Mouse (Mus musculus) heart, embryonic 15.5 days (tissue): ENCODE data around the gene Scn5a. TPM values are rescaled to one million over a fixed set of nuclear protein-coding genes. Genes with fewer than 3 reads are reported as not detected.

Experiments used
- ATAC-seq: fragments of 200-750 bp; cut with Nextera tagmentation; replicated peaks from 2 replicates; pipeline ENCODE4 v1.8.0; 2017; ENCODE audit warnings: low read depth, moderate TSS enrichment; ENCODE audit not compliant: insufficient number of reproducible peaks, insufficient read depth, low FRiP score
- H3K27ac ChIP-seq: fragments of 300-500 bp; sonication (generic); 2 replicates; pipeline ENCODE4 v1.5.1; 2015; ENCODE audit warnings: mild to moderate bottlenecking, inconsistent platforms
- H3K27me3 ChIP-seq: fragments of 300-500 bp; sonication (generic); 2 replicates; pipeline ENCODE4 v1.6.1; 2015; ENCODE audit warnings: inconsistent platforms
- H3K36me3 ChIP-seq: fragments of 300-500 bp; sonication (generic); 2 replicates; pipeline ENCODE4 v1.6.1; 2015; ENCODE audit warnings: mild to moderate bottlenecking, inconsistent platforms
- H3K4me1 ChIP-seq: fragments of 300-500 bp; sonication (generic); replicated peaks from 2 replicates; pipeline ENCODE4 v1.6.1; 2015; ENCODE audit warnings: inconsistent platforms
- H3K4me2 ChIP-seq: fragments of 300-500 bp; sonication (generic); 2 replicates; pipeline ENCODE4 v1.6.1; 2015; ENCODE audit warnings: inconsistent platforms, mild to moderate bottlenecking, moderate library complexity
- H3K4me3 ChIP-seq: fragments of 300-500 bp; sonication (generic); 2 replicates; pipeline ENCODE4 v1.5.1; 2015; ENCODE audit warnings: mild to moderate bottlenecking, inconsistent platforms
- H3K9ac ChIP-seq: fragments of 300-500 bp; sonication (generic); 2 replicates; pipeline ENCODE4 v1.6.1; 2015; ENCODE audit warnings: mild to moderate bottlenecking, inconsistent platforms
- H3K9me3 ChIP-seq: fragments of 300-500 bp; sonication (generic); replicated peaks from 2 replicates; pipeline ENCODE4 v1.6.1; 2016; ENCODE audit warnings: inconsistent platforms
- WGBS: fragments of 180-500 bp; shearing (Covaris S2); methylation state at CpG from one replicate; pipeline ENCODE4 v1.1.7; 2015; ENCODE audit warnings: mixed read lengths; 5-methylcytosine and 5-hydroxymethylcytosine counted together
- polyA plus RNA-seq: library from polyadenylated mRNA; unstranded; fragments of >200 nt; fragmentation: Nextera tagmentation; extraction: Ambion mirVana; gene quantifications from 2 replicates; pipeline ENCODE4 v1.2.1, GENCODE M21; 2015

Gene Scn5a
- polyA plus RNA-seq, 1 experiment from 2014 or later: 7.0 TPM

DNA sequence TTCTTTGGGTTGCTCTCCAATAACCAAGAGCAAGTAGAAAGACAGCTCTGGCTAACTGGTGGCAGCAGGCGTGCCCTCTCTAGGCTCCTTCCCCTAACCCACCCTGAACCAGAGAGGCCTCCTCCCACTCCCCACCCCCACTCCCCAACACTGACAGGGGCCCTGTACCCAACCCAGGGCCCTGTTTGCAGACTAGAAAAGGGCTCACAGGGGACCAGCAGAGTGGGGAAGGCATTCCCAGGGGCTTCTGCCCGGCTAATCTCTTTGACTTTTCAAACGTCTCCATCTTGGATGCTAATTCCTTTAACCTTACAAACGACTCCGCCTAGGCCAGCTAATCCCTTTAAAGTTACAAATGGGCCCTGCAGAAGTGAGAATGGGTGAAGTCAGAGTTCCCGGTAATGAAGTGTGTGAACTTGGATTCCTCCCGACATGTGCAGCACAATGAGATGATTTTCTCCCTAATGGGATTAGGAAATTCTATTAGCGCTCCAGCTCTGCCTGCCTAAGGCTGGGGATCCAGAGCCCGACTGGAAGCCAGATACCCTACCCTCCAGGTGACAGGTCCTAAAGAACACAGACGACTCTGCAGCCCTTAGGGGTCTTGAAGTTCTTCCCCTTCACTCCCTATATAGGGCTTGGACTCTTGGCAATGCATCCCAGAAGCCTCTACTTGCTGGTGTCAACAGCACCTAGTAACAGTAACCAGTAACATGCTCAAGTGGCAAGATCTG, 47.0 kb downstream of the Scn5a start:
- peaks cover 21% of the 10 kb centered on the region; the same call in 1 of the 2 replicates for H3K27me3 ChIP-seq
- H3K9ac ChIP-seq: no peak overlapping the region
- ATAC-seq: no peak
- no peaks in the 10 kb centered on the region for H3K4me1 ChIP-seq
- no peak overlapping the region for H3K27ac ChIP-seq
- no peaks in the 10 kb centered on the region for H3K9me3 ChIP-seq
- no peak overlapping the region for H3K4me3 ChIP-seq
- 0 out of 2 replicates have a peak, but pooled peaks cover 3% of the 10 kb centered on the region for H3K36me3 ChIP-seq
- H3K4me2 ChIP-seq: no peak overlapping the region
- 41% methylated on average over 10 of the region's 10 CpGs for WGBS

DNA sequence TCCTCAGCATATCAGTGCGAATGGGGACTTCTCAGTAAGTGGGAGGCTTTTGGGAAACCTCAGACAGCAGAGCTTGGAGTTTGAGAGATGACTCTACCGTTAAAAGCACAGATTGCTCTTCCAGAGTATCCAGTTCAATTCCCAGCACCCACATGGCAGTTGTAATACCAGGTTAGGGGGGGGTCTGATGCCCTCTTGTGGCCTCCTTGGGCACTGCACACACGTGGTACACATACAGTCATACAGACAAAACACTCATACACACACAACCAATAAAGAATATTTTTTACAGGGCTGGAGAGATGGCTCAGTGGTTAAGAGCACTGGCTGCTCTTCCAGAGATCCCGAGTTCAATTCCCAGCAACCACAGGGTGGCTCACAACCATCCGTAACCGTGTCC, 54.3 kb downstream of the Scn5a start:
- H3K27me3 ChIP-seq: no peaks in the 10 kb centered on the region
- no peak overlapping the region for H3K4me3 ChIP-seq
- 89% methylated on average over 6 of the region's 6 CpGs for WGBS
- H3K27ac ChIP-seq: no peak overlapping the region
- H3K36me3 ChIP-seq: 0 out of 2 replicates have a peak, but pooled peaks cover 6% of the 10 kb centered on the region
- no peaks in the 10 kb centered on the region for H3K9me3 ChIP-seq
- peaks cover 15% of the 10 kb centered on the region for H3K4me1 ChIP-seq
- H3K4me2 ChIP-seq: no peak overlapping the region
- no peak overlapping the region for H3K9ac ChIP-seq
- ATAC-seq: no peak

DNA sequence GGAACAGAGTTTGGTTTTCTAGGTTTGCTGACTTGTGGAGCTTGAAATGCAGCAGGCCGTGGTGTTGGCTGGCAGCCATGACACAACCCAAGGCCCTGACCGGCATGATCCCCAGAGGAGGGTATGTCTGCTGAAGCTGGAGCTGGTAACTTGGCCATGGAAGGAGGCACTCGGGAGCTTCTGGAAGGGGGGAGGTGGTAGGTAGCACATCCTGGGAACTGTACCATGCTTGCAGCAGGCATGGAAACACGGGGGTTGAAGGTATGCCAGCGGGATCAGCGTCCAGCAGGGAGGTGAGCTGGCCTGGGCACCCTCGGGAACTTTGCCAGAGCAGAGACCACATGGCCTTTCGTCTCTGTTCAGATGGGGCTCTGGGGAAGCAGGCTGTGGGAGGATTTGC, 55.5 kb downstream of the Scn5a start:
- H3K36me3 ChIP-seq: 0 out of 2 replicates have a peak, but pooled peaks cover 6% of the 10 kb centered on the region
- H3K4me1 ChIP-seq: peaks cover 17% of the 10 kb centered on the region
- 51% methylated on average over 8 of the region's 8 CpGs for WGBS
- no peaks in the 10 kb centered on the region for H3K9me3 ChIP-seq
- H3K4me2 ChIP-seq: no peak overlapping the region
- no peak overlapping the region for H3K4me3 ChIP-seq
- no peak overlapping the region for H3K9ac ChIP-seq
- ATAC-seq: 0 out of 2 replicates have a peak, but pooled peaks have one; percentile 20
- H3K27ac ChIP-seq: peak overlapping the region; percentile 46
- 0 out of 2 replicates have a peak, but pooled peaks cover 1% of the 10 kb centered on the region for H3K27me3 ChIP-seq

DNA sequence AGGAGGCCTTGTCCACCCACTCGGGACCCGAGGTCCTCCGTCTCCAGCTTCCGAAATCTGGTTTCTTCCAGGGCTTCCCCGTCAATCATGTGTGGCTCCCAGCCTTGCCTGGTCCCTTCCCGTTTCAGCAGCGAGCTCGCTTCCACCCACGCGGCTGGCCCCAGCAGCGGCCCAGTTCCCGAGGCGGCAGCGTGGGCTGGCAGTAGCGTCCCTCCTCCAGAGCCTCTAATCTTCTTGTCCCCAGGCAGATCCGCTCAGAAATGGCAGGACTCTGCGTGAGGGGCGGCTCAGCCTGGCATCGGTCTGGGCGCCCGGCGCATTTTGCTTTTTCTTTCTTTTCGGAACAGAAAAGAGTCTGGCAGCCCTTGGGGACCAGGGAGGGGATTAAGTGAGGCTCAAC, 59.7 kb downstream of the Scn5a start:
- Histone ChIP-seq H3K4me2 (no peak overlapping the region), H3K36me3 (0 out of 2 replicates have a peak, but pooled peaks cover 6% of the 10 kb centered on the region), H3K4me1 (peaks cover 40% of the 10 kb centered on the region), H3K27me3 (0 out of 2 replicates have a peak, but pooled peaks cover 13% of the 10 kb centered on the region), H3K9ac (no peak overlapping the region), H3K9me3 (no peaks in the 10 kb centered on the region), H3K4me3 (no peak overlapping the region), H3K27ac (no peak overlapping the region)
- no peak for ATAC-seq
- 56% methylated on average over 23 of the region's 23 CpGs for WGBS

DNA sequence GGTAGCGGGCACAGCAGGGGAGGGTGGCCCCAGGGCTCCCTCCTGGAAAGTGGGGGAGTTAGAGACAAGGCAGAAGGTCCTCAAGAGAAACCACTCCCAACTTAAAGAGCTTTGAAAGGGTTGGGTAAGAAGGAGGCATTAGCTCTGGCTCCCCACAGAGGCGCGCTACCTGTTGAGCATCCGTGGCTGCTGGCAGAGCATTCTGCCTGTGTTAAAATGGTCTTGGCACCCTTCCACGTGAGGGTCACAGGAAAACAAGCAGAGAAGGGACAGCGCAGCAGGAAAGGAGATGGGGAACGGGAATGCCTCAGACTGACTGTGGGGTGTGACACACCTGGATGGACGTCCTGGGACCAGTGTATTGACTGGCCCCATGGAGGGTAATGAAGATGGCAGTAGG, 60.6 kb downstream of the Scn5a start:
- Histone ChIP-seq H3K27me3 (0 out of 2 replicates have a peak, but pooled peaks cover 13% of the 10 kb centered on the region), H3K9ac (no peak overlapping the region), H3K9me3 (no peaks in the 10 kb centered on the region), H3K4me1 (peaks cover 31% of the 10 kb centered on the region), H3K27ac (no peak overlapping the region), H3K36me3 (0 out of 2 replicates have a peak, but pooled peaks cover 6% of the 10 kb centered on the region), H3K4me3 (no peak overlapping the region), H3K4me2 (no peak overlapping the region)
- no peak for ATAC-seq
- 57% methylated on average over 8 of the region's 8 CpGs for WGBS

DNA sequence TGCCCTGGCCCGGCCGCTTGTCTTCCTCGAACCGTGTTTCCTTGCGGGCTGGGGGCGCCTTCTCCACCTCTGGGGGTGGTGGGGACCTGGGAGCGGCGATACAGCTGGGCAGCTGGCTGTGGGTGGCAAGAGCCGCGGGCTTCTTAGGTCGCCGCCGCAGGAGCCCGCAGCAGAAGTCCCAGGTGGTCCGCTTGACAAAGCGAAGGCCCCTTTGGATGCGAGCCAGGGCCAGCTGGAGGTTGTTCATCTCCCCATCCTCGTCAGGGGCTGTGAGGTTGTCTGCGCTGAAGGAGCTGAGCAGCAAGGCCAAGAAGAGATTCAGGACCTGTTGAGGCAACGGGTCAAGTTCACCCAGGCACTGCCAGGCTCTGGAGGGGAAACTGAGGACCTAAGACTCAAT, 61.3 kb downstream of the Scn5a start:
- no peak overlapping the region for H3K4me3 ChIP-seq
- H3K36me3 ChIP-seq: 0 out of 2 replicates have a peak, but pooled peaks cover 6% of the 10 kb centered on the region
- 38% methylated on average over 20 of the region's 20 CpGs for WGBS
- no peaks in the 10 kb centered on the region for H3K9me3 ChIP-seq
- no peak for ATAC-seq
- H3K4me2 ChIP-seq: peak overlapping the region; percentile 9; the same call in 1 of the 2 replicates
- peak overlapping the region; percentile 37 for H3K27ac ChIP-seq
- H3K27me3 ChIP-seq: 0 out of 2 replicates have a peak, but pooled peaks cover 13% of the 10 kb centered on the region
- no peak overlapping the region for H3K9ac ChIP-seq
- peaks cover 25% of the 10 kb centered on the region for H3K4me1 ChIP-seq

DNA sequence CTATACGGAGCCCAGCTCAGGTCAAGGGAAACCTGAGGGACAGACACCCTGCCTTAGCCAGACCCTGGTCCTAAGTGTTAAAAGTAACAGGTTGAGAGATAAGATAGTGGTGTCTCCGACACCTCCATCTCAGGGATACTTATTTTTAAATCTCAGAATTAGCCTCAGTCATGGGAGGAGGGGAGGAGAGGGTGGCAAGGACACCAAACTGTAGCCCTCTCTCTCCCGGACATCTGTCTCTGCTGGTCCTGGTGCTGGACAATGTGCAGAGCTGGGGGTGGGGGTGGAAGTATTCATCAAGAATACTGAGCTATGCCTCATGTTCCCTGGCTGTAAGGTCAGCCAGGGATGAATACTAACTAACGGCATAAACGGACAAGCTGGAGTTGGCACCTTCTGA, 62.0 kb downstream of the Scn5a start:
- Histone ChIP-seq H3K4me1 (peaks cover 25% of the 10 kb centered on the region), H3K9ac (no peak overlapping the region), H3K27me3 (0 out of 2 replicates have a peak, but pooled peaks cover 13% of the 10 kb centered on the region), H3K4me3 (no peak overlapping the region), H3K36me3 (peaks cover 5% of the 10 kb centered on the region; the same call in 1 of the 2 replicates), H3K9me3 (no peaks in the 10 kb centered on the region), H3K27ac (peak overlapping the region; percentile 37), H3K4me2 (0 out of 2 replicates have a peak overlapping the region, but pooled peaks have one; percentile 9)
- ATAC-seq: 0 out of 2 replicates have a peak, but pooled peaks have one; percentile 27
- WGBS: 26% methylated on average over 5 of the region's 5 CpGs

DNA sequence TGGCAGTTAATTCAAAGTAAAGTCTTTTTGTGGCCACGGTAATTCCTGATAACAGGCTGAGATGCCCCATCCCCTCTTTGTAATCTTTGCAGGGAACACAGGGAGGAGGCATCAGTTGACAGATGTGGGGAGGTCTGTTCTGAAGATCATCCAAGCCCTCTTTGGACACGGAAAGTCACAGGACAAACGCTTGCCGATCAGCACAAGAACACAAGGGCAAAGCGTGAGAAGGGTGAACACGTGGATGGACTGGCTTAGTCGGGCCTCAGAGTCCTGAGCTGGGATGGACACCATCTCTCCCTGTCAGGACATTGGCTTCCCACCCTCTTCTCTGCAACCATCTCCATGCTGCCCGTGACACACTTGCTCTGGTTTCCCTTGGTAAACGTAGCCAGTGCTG, 63.4 kb downstream of the Scn5a start:
- Histone ChIP-seq H3K9ac (no peak overlapping the region), H3K4me1 (peaks cover 25% of the 10 kb centered on the region), H3K36me3 (no peaks in the 10 kb centered on the region; the same call in 1 of the 2 replicates), H3K4me3 (no peak overlapping the region), H3K9me3 (no peaks in the 10 kb centered on the region), H3K27ac (no peak overlapping the region), H3K4me2 (no peak overlapping the region), H3K27me3 (0 out of 2 replicates have a peak, but pooled peaks cover 13% of the 10 kb centered on the region)
- ATAC-seq: no peak
- 78% methylated on average over 9 of the region's 9 CpGs for WGBS

DNA sequence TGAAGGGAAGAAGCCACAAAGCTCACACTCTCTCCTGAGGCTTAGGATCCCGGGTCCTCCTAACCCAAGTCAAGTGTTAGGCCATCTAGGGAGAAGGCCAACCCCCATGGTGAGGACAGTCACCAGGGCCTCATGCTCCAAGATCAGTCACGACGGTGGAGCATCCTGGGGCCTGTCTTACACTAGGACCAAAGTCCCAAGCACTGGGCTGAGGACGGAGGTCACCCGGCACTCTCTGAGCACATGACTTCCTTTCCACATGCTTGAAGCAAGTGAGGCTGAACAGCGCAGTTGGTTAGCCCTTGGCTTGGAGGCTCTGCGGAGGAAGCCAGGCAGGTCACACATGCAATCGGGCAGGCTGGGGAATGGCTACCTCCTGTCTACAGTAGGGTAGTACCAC, 63.8 kb downstream of the Scn5a start:
- Histone ChIP-seq H3K9ac (no peak overlapping the region), H3K9me3 (no peaks in the 10 kb centered on the region), H3K27ac (no peak overlapping the region), H3K27me3 (0 out of 2 replicates have a peak, but pooled peaks cover 13% of the 10 kb centered on the region), H3K36me3 (no peaks in the 10 kb centered on the region; the same call in 1 of the 2 replicates), H3K4me1 (peaks cover 25% of the 10 kb centered on the region), H3K4me2 (no peak overlapping the region), H3K4me3 (no peak overlapping the region)
- 74% methylated on average over 8 of the region's 8 CpGs for WGBS
- ATAC-seq: no peak

DNA sequence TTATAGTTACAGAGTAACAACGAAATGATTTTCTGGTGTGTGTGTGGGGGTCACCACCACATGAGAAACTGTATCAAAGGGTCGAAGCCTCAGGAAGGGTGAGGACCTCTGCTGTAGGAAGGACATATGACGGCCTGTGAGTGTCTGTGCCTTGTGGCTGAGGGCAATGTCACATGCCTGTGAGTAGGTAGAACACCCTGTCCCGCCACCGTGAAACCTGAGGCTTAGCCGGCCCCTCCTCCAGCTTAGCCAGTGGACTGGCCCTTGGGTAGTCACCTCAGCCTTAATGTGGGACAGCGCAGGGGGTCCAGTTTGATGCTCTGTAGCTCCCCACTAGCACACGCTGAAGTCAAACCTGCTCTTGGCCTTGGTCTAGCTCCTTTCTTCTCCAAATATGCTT, 65.0 kb downstream of the Scn5a start:
- H3K4me1 ChIP-seq: peaks cover 25% of the 10 kb centered on the region
- 0 out of 2 replicates have a peak, but pooled peaks cover 13% of the 10 kb centered on the region for H3K27me3 ChIP-seq
- H3K9me3 ChIP-seq: no peaks in the 10 kb centered on the region
- no peak overlapping the region for H3K4me2 ChIP-seq
- H3K4me3 ChIP-seq: no peak overlapping the region
- 82% methylated on average over 8 of the region's 8 CpGs for WGBS
- no peak overlapping the region for H3K27ac ChIP-seq
- H3K36me3 ChIP-seq: peaks cover under 1% of the 10 kb centered on the region; the same call in 1 of the 2 replicates
- no peak overlapping the region for H3K9ac ChIP-seq
- no peak for ATAC-seq

DNA sequence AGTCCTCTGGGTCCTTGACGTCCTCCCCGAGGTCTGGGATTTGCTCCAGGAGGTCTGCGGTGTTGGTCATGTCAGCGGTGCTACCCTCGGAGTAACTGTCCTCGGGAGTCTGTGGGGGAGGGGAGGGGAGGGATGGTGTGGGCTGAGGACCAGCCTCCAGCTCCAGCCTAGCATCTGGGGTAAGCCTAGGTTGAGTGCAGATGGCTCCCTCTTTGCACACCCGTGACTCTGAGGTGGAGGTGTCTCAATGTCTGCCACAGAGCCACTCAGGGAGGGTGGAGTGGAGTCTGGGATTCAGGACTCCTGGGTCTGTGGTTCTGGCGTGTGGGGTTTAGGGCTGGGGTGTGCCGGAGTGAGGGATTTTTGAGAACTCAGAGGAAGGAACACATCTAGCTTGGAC, 65.8 kb downstream of the Scn5a start:
- H3K4me3 ChIP-seq: no peak overlapping the region
- WGBS: 78% methylated on average over 9 of the region's 9 CpGs
- H3K27ac ChIP-seq: no peak overlapping the region
- no peak overlapping the region for H3K9ac ChIP-seq
- H3K4me1 ChIP-seq: peaks cover 19% of the 10 kb centered on the region
- H3K4me2 ChIP-seq: no peak overlapping the region
- peaks cover 4% of the 10 kb centered on the region; the same call in 1 of the 2 replicates for H3K36me3 ChIP-seq
- no peaks in the 10 kb centered on the region for H3K9me3 ChIP-seq
- 0 out of 2 replicates have a peak, but pooled peaks cover 9% of the 10 kb centered on the region for H3K27me3 ChIP-seq
- ATAC-seq: no peak
